Mouse (Mus musculus): Measurements from ENCODE around the gene Lactbl1.

Lactbl1 gene

GRCm38 (mm10) chr4:136684485-136684884, 62.1 kb downstream of the Lactbl1 start:
- DNase-seq (ENCODE audit: low spot score) = no peak

DNA sequence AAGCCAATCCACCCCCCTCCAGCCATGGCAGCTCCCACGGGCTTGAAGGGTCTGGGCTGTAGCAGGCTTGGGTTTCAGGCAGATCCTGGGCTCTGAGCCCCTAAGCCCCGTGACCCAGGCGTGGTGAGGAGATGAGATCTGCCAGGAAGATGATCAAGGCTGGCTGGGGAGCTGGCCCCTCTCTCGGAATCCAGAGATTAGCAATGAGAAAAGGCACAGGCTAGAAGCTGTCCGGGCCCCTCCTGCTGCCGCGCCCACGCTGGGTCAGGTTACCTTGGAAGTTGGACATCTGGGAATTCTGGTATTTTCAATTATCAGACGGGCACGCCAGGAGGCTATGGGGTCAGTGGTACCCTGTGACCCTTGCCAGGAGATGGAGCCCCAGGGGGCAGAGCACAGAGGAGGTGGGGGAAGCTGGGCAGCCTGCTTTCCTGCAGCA, 63.0 kb downstream of the Lactbl1 start:
- DNase-seq (ENCODE audit: low spot score) = no peak

DNA sequence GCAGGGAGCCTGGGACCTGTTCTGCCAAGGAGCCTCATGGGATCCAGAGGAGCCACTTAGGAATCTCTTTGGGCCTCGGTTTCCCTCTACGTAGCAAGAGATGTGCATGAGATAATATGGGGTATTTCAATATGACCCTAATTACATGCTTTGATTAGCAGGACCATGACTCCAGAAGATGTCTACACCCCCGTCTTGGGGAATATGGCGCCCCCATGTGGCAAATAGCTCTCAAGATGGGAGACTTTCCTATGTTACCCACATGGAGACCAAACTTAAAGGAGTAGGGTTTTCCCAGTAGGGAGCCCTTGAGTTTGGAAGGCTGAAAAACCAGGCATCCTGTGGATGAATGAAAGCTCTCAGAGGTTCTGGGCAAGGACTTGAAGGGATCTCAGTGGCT, 65.7 kb downstream of the Lactbl1 start:
- no peak for DNase-seq (ENCODE audit: low spot score)
